Mouse (Mus musculus): Measurements from ENCODE around the gene Gm45521. TPM values are rescaled to one million over a fixed set of nuclear protein-coding genes. Genes with fewer than 3 reads are reported as not detected.
A peak's percentile ranks its signal among the peaks of the same experiment; 100 is the strongest.
"Not testable (repeated sequence)": the region's sequence is repeated elsewhere in the genome, so short reads cannot be mapped to it uniquely, and the experiment has no call there.

The Gm45521 gene
- polyA plus RNA-seq, 1 experiment from 2014 or later = not detected

DNA sequence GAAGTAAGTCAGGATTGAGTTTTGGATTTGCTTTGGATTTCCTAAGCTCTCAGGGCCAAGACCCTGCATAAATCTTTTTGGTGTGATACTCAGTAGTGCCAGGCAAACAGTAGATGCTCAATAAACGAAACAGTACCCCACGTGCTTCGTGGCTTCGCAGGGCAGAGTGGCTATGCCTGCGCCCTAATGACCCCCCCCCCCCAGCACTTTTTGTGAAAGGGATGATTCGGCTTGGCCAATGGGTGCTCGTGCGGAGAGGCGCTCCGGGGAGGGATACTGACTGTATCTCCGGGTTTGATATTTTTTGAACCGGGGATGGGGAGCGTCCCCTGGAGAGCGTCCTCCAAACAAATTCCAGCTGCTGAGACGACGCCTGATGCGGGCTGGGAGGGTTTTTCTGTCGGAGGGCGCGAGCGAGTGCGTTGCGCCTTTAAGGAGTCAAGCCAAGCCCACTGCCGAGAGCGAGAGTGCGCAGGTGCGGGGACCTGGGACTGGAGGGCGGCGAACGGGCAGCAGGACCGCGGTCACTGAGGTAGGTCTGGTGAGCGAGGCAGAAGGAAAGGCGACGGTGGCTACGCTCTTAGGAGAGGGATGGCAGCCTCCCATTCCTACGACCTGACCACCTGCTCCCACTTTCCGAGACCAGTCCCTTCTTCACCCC is 45.5 kb downstream of the Gm45521 start, which contains the start of gene Abhd6:
TSS of gene Abhd6 (plus strand) at position 471 of the 661 bp plus-strand sequence.
- ATAC-seq (ENCODE audit: low FRiP score, low TSS enrichment) (peak; percentile 75), DNase-seq (ENCODE audit: low spot score) (peak; percentile 90)
- H3K9me3 ChIP-seq (ENCODE audit: control insufficient read depth, low read length) = no peaks in the 10 kb centered on the region
- TF ChIP-seq EP300 (optimal IDR thresholded peaks at IDR 0.05) = no peak
- no peak; the same call in 1 of the 2 replicates for TF ChIP-seq CTCF (IDR thresholded peaks at IDR 0.05; ENCODE audit: low read depth)
- peak within 1 kb of the TSS; percentile 64 for H3K4me3 ChIP-seq (ENCODE audit: low read depth, low read length)
- H3K27me3 ChIP-seq (ENCODE audit: control insufficient read depth, insufficient read depth, low read length) = no peaks in the 10 kb centered on the region
- H3K4me2 ChIP-seq (replicated peaks; ENCODE audit: low read depth) = peak within 1 kb of the TSS; percentile 94
- H3K36me3 ChIP-seq (ENCODE audit: control insufficient read depth, insufficient read depth, low read length) = no peaks in the 10 kb centered on the region
- WGBS = 1% methylated on average over 38 of the region's 38 CpGs
- no peaks in the 10 kb centered on the region for H3K4me1 ChIP-seq (replicated peaks; ENCODE audit: control insufficient read depth, insufficient read depth)
- H3K27ac ChIP-seq (replicated peaks) = peak within 1 kb of the TSS; percentile 67
- peak within 1 kb of the TSS; percentile 63 for H3K9ac ChIP-seq (ENCODE audit: low read length)

DNA sequence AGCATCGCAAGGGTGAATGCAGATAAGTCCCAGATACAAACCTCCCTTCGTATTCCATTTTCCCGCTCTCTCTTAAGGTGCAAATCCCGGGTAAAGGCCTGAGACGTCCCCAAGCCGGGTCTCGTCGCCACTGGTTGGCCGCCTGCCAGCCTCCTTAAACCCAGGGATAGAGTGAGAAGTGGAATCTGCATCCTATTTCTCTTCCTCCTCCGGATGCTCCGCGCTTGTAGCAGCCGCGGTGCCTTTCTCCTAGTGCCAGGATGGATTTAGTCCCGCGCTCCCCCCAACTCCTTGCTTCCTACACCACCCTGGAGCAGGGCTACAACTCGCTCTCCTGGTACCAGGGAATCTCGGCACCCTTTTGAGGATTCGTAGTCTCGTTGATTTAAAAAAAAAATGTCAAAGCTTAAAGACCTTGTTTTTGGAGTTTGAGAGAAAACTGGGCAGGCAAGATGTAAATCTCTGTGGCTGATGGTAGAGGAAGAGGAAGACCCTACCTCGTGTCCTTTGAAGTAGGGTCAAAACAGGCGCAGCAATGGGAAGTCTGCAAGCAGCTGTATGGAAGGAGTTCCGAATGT is 46.1 kb downstream of the Gm45521 start:
- no peaks in the 10 kb centered on the region for H3K36me3 ChIP-seq (ENCODE audit: control insufficient read depth, insufficient read depth, low read length)
- TF ChIP-seq EP300 (optimal IDR thresholded peaks at IDR 0.05) = no peak
- TF ChIP-seq CTCF (IDR thresholded peaks at IDR 0.05; ENCODE audit: low read depth) = no peak
- H3K27me3 ChIP-seq (ENCODE audit: control insufficient read depth, insufficient read depth, low read length) = no peaks in the 10 kb centered on the region
- no peaks in the 10 kb centered on the region for H3K9me3 ChIP-seq (ENCODE audit: control insufficient read depth, low read length)
- ATAC-seq (ENCODE audit: low FRiP score, low TSS enrichment) = peak; percentile 36
- under 1% methylated on average over 23 of the region's 23 CpGs for WGBS
- no peaks in the 10 kb centered on the region for H3K4me1 ChIP-seq (replicated peaks; ENCODE audit: control insufficient read depth, insufficient read depth)
- peak overlapping the region; percentile 67 for H3K27ac ChIP-seq (replicated peaks)
- peak overlapping the region; percentile 94 for H3K4me2 ChIP-seq (replicated peaks; ENCODE audit: low read depth)
- peak; percentile 41 for DNase-seq (ENCODE audit: low spot score)
- H3K9ac ChIP-seq (ENCODE audit: low read length) = peak overlapping the region; percentile 63
- H3K4me3 ChIP-seq (ENCODE audit: low read depth, low read length) = peak overlapping the region; percentile 64

- TF ChIP-seq CTCF (IDR thresholded peaks at IDR 0.05; ENCODE audit: low read depth) = no peak
- TF ChIP-seq EP300 (optimal IDR thresholded peaks at IDR 0.05) = no peak
- Histone ChIP-seq H3K27ac (replicated peaks) (no peak overlapping the region; the same call in 1 of the 2 replicates), H3K4me3 (ENCODE audit: low read depth, low read length) (peak overlapping the region; percentile 64), H3K4me2 (replicated peaks; ENCODE audit: low read depth) (peak overlapping the region; percentile 94), H3K9ac (ENCODE audit: low read length) (no peak overlapping the region), H3K27me3 (ENCODE audit: control insufficient read depth, insufficient read depth, low read length) (no peaks in the 10 kb centered on the region), H3K4me1 (replicated peaks; ENCODE audit: control insufficient read depth, insufficient read depth) (no peaks in the 10 kb centered on the region), H3K9me3 (ENCODE audit: control insufficient read depth, low read length) (no peaks in the 10 kb centered on the region), H3K36me3 (ENCODE audit: control insufficient read depth, insufficient read depth, low read length) (no peaks in the 10 kb centered on the region)
- WGBS = 28% methylated on average over 18 of the region's 18 CpGs
- no peak for ATAC-seq (ENCODE audit: low FRiP score, low TSS enrichment)
- no peak for DNase-seq (ENCODE audit: low spot score)
These were observed 46.9 kb downstream of the Gm45521 start for GRCm38 (mm10) chr14:8003727-8004670.

GRCm38 (mm10) chr14:8006061-8006460 is 49.0 kb downstream of the Gm45521 start:
- H3K9me3 ChIP-seq (ENCODE audit: control insufficient read depth, low read length); ATAC-seq (ENCODE audit: low FRiP score, low TSS enrichment); H3K4me3 ChIP-seq (ENCODE audit: low read depth, low read length); H3K36me3 ChIP-seq (ENCODE audit: control insufficient read depth, insufficient read depth, low read length); H3K27me3 ChIP-seq (ENCODE audit: control insufficient read depth, insufficient read depth, low read length); DNase-seq (ENCODE audit: low spot score); H3K4me1 ChIP-seq (replicated peaks; ENCODE audit: control insufficient read depth, insufficient read depth); H3K9ac ChIP-seq (ENCODE audit: low read length); H3K27ac ChIP-seq (replicated peaks); H3K4me2 ChIP-seq (replicated peaks; ENCODE audit: low read depth): not testable (repeated sequence)
- 64% methylated on average over 3 of the region's 3 CpGs for WGBS

GRCm38 (mm10) chr14:8007084-8007483 is 50.0 kb downstream of the Gm45521 start:
- Histone ChIP-seq H3K36me3 (ENCODE audit: control insufficient read depth, insufficient read depth, low read length) (no peaks in the 10 kb centered on the region), H3K27me3 (ENCODE audit: control insufficient read depth, insufficient read depth, low read length) (no peaks in the 10 kb centered on the region), H3K4me1 (replicated peaks; ENCODE audit: control insufficient read depth, insufficient read depth) (no peaks in the 10 kb centered on the region), H3K27ac (replicated peaks) (no peak overlapping the region), H3K4me3 (ENCODE audit: low read depth, low read length) (no peak overlapping the region), H3K9ac (ENCODE audit: low read length) (no peak overlapping the region), H3K9me3 (ENCODE audit: control insufficient read depth, low read length) (no peaks in the 10 kb centered on the region), H3K4me2 (replicated peaks; ENCODE audit: low read depth) (no peak overlapping the region)
- TF ChIP-seq CTCF (IDR thresholded peaks at IDR 0.05; ENCODE audit: low read depth) = no peak
- TF ChIP-seq EP300 (optimal IDR thresholded peaks at IDR 0.05) = no peak
- DNase-seq (ENCODE audit: low spot score) (no peak), ATAC-seq (ENCODE audit: low FRiP score, low TSS enrichment) (no peak)

All from stomach, postnatal 0 days (tissue).